Comparison of ENCODE assay signal across 9 mouse cellular contexts in the genomic region with DNA sequence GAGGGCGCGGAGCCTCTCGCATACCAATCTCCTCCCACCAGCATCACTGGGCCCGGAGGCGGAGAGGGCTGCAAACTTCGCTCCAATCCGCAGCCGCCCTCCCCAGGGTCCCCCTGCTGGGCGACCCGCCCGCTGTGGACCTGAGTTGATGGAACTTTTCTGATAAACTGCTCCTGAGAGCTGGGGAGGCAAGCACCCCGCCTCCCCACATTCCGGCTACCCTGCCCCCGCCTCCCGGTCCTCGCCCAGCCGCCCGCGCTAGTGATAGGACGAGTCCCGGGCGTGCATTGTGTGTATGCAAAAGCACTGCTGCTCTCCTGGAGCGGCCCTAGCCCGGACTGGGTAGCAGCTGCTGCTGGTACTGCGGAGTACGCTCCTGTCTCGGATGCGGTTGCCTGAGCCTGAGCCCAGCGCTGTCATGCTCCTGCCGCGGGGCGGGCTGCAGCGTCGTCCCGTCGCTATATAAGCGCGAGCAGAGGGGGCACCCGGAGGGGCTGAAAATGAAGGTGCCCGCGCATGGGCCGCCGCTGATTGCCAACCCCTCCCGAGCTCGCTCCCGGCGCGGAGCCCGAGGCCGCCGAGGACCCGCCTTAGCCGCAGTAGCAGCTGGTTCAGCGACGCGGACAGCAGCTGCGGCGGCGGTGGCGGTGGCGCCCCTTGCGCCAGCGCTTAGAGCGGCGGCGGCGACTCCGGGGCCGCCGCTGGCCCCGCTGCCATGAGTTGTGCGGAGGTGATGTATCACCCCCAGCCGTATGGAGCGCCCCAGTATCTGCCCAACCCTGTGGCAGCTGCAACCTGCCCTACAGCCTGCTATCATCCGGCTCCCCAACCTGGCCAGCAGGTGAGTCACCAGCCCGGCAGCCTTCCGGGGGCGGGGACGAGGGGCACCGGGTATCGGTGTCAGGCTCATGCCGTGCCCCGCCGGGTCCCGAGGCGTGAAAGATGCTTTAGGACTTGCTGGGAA. TPM values are rescaled to one million over a fixed set of nuclear protein-coding genes. Genes with fewer than 3 reads are reported as not detected.
DNase-seq lines count a peak whose midpoint lies in the region; ATAC-seq and TF ChIP-seq lines count a peak whose summit lies in the region.
"Had no signal": no experiment of that assay in that cellular context is flagged by ENCODE, and none has a peak within 500 bp of the region (broad histone marks: within the 10 kb centered on the region; RNA-seq: fewer than 3 reads in every experiment).

Vgll3 (plus strand) TSS at position 340 of the 964 bp plus-strand sequence.

- peak within 1 kb of the TSS; percentile 81 for H3K4me2 ChIP-seq in hindbrain, postnatal 0 days (ENCODE audit: low read depth, low read length)

- H3K27ac ChIP-seq in hindbrain, postnatal 0 days = peak within 1 kb of the TSS; percentile 45; the same call in 1 of the 2 replicates
- H3K27ac ChIP-seq: macrophage had no signal

- no peaks in the 10 kb centered on the region for H3K9me3 ChIP-seq in hindbrain, postnatal 0 days (ENCODE audit: low read length)

- H3K27me3 ChIP-seq in hindbrain, postnatal 0 days (ENCODE audit: insufficient read depth, low read length) = no peaks in the 10 kb centered on the region

- no peaks in the 10 kb centered on the region for H3K36me3 ChIP-seq in hindbrain, postnatal 0 days (ENCODE audit: insufficient read depth, low read length)

- peak within 1 kb of the TSS; percentile 62 for H3K9ac ChIP-seq in hindbrain, postnatal 0 days (replicated peaks; ENCODE audit: low read length)

- no peaks in the 10 kb centered on the region; the same call in 1 of the 2 replicates for H3K4me1 ChIP-seq in hindbrain, postnatal 0 days (ENCODE audit: insufficient read depth, low read length)

- peak; percentile 97 for ATAC-seq in hindbrain, postnatal 0 days
- ATAC-seq in megakaryocyte progenitor cell, adult 5-6 weeks (replicated peaks; ENCODE audit: poor library complexity) = peak; percentile 74

- intact Hi-C loops in left cerebral cortex, postnatal 25 days (cut with DNase I) = no loop called here

- TF ChIP-seq CTCF in hindbrain, postnatal 0 days (IDR thresholded peaks at IDR 0.05; ENCODE audit: low read depth) = peak; percentile 27

- peak within 1 kb of the TSS; percentile 79 for H3K4me3 ChIP-seq in hindbrain, postnatal 0 days (ENCODE audit: low read length)

- WGBS in hindbrain, postnatal 0 days = under 1% methylated on average over 74 of the region's 86 CpGs

- DNase-seq in adrenal gland, adult 18-20 months (ENCODE audit: low spot score in 2 of 2) = peak; percentile 26 to 59
- DNase-seq in embryo, embryonic 10 days (ENCODE audit: low spot score) = peak; percentile 88
- peak; percentile 77 for DNase-seq in gastrocnemius, postnatal 25 days
- peak; percentile 77 for DNase-seq in hindbrain, postnatal 0 days (ENCODE audit: low spot score)
- DNase-seq in left cerebral cortex, postnatal 25 days (ENCODE audit: low spot score in 2 of 2) = peak; percentile 49 to 51
- peak; percentile 20 to 22 for DNase-seq in right cerebral cortex, postnatal 36 days (ENCODE audit: low spot score in 2 of 2)
- no peak for DNase-seq in T-cell, adult 2 months (ENCODE audit: low spot score)

RNA-seq across cellular contexts. Expression of gene Vgll3, which starts in this region (rescaled TPM):
- total RNA-seq in adrenal gland, adult 18-20 months (2021) = 1 to 10 TPM; 4.1 to 6.8 TPM
- total RNA-seq in gastrocnemius, postnatal 25 days (2021) = 1 to 10 TPM; 6.5 to 6.9 TPM
- 2.5 and 3.7 TPM in 2 replicates for total RNA-seq in hindbrain, postnatal 0 days (2014; rRNA removed)
- polyA plus RNA-seq in hindbrain, postnatal 0 days (2015; fragmentation: Nextera tagmentation; extraction: Ambion mirVana) = 1.9 and 2.0 TPM in 2 replicates
- total RNA-seq in left cerebral cortex, postnatal 25 days (2021) = 1 to 10 TPM; 2.1 to 3.0 TPM
- total RNA-seq in megakaryocyte progenitor cell, adult 5-6 weeks (2015) = not detected in 2 replicates
- total RNA-seq in megakaryocyte progenitor cell, adult 5-6 weeks (2017) = not detected in 2 replicates
- polyA plus RNA-seq: macrophage had no signal

Comparison
In these comparisons a context has a peak if more than half of its experiments do, and no peak if none do; other contexts are left out.
1. Peak in ATAC-seq in megakaryocyte progenitor cell, adult 5-6 weeks; RNA of the gene not detected or under 1 TPM.